Mouse (Mus musculus): ENCODE measurements around the gene Arl6ip4.

The Arl6ip4 gene

DNA sequence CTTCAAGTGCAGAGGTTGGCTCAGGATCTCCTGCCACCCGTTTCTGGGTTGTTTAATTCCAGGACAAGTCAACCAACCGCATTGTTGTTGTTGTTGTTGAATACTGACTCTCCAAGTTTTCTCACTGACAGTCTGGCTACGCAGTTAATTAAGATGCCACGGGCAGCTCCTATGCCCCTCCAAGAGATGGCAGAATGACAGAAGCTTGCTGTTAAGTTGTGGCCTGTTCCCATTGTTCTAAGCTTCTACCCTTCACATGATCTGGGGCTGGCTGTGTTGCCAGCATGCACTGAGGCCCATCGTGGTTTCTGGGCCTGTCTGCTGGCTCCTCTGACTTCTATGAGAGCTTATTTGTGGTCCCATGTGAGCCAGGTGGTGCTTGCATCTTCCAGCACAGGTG lies 18.4 kb downstream of the Arl6ip4 start:
- in situ Hi-C loops (cut with MboI; ENCODE audit: unreplicated experiment in 2 of 2), result no loop called here

DNA sequence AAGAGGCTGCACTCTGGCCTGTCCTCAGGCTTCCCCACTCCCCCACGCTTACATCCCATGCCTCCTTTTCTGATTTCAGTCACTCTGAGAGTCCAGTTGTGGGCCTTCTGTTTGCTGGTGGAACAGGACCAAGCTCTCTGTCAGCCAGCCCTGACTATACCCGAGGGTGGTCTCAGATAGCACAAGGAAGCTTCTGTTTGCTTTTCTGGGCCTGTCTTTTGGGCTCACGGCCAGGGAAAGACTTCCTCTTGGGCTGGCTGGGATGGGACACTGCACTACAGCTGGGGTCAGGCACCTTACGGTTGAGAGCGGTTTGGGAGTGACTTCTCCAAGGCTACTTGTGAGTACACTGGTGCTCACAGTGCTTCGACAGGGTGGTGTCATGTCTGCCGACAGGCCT lies 22.2 kb downstream of the Arl6ip4 start:
- in situ Hi-C loops (cut with MboI; ENCODE audit: unreplicated experiment in 2 of 2), result no loop called here

DNA sequence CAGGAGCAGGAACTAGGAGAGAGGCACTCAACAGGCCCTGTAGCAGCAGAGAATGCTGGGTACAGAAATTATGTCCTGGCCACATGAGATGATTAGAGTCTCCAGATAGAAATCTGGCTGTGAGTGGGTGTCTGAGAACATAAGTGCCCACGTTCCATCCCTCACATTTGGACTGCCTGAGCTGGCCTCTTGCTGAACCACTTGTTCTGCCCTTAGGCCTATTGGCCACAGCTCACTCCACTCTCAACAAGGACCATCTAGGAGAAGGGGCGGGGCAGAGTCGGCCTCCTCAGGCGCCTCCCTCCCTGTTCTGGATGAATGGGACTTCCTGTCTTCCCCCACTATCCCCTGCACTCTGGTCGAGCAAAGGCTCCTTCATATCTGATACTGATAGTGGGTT lies 33.1 kb downstream of the Arl6ip4 start:
- in situ Hi-C loops (cut with MboI; ENCODE audit: unreplicated experiment in 2 of 2), result no loop called here

DNA sequence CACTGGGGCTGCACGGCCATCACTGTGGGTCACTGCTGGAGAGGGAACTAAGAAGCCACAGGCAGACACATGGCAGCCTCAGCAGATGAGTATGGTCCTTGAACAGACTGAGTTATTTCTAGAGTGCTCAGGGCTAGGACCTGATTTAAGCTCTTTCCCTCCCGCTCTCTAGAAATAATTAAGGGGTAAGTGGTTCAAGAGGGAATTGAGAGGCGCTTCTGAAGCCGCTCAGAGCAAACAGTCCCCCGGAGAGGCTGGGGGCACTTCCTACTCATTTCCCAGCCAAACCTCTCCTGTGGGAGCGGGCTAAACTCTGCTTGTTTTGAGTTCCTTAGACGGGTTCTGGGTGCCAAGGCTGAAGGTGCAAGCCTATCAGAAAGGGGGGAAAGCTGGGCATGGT lies 35.0 kb downstream of the Arl6ip4 start:
- in situ Hi-C loops (cut with MboI; ENCODE audit: unreplicated experiment in 2 of 2), result no loop called here

DNA sequence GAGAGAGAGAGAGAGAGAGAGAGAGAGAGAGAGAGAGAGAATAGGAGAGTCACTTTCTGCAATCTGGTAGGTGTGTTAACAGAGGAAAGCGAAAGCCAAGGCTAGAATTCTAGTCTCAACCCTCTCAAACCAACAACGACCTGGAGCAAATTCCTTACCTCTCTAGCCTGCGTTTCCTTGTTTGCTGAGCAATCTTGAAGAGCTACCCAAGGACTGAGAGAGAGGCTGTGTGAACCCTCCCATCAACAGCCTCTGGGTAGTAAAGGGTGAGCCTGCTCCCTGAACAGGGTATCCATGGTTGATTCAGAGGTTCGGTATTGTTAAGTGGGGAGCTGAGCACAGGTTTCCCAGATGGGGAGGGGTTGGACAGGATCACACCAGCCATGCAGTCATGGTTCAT lies 36.8 kb downstream of the Arl6ip4 start:
- in situ Hi-C loops (cut with MboI; ENCODE audit: unreplicated experiment in 2 of 2), result no loop called here

DNA sequence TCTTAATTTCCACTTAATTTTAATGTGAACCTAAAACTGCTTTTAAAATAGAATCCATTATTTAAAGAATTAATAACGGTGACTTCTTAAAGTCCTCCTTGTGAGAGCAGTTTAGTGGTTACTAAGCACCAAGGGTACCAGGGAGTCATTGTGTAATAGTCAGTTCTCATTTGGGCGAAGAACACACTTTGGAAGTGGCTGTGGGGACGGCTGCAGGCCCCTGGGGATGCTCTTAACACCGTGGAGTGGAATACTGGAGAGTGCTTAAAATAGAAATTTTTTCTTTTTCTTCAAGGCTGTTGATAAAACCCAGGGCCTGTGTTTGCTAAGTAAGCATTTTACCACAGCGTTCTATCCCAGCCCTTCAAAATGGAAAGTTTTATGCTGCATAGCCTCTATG lies 40.1 kb downstream of the Arl6ip4 start:
- in situ Hi-C loops (cut with MboI; ENCODE audit: unreplicated experiment in 2 of 2), result no loop called here

DNA sequence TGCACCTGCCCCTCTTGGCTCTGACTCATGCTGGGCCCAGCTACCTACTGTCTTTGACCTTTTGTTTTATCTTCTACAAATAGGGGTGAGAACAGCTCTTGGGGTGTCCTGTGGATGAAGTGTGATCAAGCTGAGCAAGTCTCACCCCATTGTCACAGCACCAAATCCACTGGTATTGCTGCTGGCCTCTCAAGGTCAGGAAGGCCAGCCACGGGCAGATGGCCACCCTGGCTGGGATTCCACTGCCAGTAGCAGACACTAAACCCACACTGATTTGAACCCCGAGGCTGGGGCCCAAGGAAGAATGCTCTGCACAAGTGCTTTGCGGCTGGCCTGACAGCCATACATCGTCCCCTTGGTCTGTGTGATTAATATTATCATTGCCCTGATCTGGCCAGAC lies 42.4 kb downstream of the Arl6ip4 start:
- in situ Hi-C loops (cut with MboI; ENCODE audit: unreplicated experiment in 2 of 2), result no loop called here

DNA sequence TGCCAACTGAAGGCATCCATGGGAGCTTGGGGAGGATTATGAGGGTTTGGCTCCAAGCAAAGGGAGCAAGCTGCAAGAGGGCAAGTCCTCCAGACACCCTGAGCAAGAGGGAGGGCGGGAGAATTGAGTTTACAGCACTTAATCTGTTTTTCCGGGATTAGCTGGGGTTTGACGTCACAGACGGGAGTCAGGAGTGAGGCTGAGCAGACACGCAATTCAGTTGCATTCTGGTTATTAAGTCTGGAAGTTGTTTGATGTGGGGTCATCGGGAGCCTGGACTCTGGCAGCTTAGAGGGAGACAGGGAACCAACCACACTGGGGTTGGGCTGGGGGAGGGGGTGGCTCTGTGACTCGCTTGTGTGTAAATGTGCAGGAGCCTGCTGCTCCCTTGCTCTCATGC lies 43.6 kb downstream of the Arl6ip4 start:
- in situ Hi-C loops (cut with MboI; ENCODE audit: unreplicated experiment in 2 of 2), result no loop called here

DNA sequence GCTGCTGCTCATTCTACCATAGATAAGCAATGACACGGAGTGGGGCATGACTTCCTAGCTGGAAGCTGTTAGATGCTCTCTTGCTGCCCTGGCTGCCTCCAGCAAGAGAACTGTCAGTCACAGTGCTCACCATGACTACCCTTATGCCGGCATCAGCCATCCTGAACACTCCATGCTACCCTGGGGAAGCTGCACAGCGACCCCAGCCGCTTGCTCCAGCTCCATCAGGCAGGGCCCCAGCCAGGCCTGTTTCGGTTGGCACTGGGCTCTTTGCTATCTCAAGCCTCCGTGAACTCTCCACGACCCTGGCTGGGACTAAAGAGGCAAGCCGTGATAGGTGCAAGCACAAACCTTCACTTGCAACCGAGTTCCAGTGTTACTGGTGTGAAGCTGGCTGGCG lies 45.9 kb downstream of the Arl6ip4 start:
- in situ Hi-C loops (cut with MboI; ENCODE audit: unreplicated experiment in 2 of 2), result loop anchor here in 1 of 2 experiments (5.0 kb wide), 2 partner anchors 95 to 135 kb away; no protein-coding TSS in a partner anchor

DNA sequence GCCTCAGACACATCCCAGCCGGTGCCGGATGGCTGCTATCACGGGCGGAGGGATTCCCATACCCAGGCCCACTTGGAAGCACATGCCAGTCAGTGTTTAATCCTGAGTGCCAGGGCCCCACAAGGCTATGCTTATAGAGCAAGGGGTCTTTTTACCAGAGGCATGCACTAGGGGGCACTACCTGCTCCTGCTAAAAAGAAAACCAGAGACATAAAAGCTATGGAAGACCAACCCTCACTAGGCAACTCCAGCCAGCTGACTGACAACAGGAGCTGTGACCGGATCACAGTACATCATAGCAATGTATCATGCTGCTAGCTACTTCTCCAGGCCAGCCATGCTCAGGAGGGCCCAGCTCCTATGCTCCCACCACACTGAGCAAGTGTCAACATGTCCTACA lies 46.7 kb downstream of the Arl6ip4 start:
- in situ Hi-C loops (cut with MboI; ENCODE audit: unreplicated experiment in 2 of 2), result loop anchor here in 1 of 2 experiments (5.0 kb wide), 2 partner anchors 95 to 135 kb away; no protein-coding TSS in a partner anchor

DNA sequence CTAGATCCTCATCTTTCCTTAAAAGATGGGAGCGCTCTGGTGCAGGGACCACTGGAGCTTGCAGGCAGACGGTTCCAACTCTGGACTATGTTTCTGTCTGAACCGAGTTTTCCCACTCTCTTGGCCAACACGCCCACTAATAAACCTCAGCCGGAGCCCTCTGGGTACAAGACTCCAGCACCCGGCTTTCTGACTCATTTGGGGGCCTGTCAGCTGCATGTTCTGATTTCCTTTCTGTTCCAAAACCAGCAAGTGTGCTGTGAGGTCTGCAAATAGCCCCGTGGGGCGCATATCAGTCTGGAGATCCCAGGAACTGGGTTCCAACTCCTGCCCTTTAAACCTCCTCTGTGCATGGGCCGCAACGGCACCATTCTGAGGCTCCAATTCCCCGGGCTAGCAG lies 47.6 kb downstream of the Arl6ip4 start:
- in situ Hi-C loops (cut with MboI; ENCODE audit: unreplicated experiment in 2 of 2), result loop anchor here in 1 of 2 experiments (5.0 kb wide), 2 partner anchors 94 to 134 kb away; no protein-coding TSS in a partner anchor

DNA sequence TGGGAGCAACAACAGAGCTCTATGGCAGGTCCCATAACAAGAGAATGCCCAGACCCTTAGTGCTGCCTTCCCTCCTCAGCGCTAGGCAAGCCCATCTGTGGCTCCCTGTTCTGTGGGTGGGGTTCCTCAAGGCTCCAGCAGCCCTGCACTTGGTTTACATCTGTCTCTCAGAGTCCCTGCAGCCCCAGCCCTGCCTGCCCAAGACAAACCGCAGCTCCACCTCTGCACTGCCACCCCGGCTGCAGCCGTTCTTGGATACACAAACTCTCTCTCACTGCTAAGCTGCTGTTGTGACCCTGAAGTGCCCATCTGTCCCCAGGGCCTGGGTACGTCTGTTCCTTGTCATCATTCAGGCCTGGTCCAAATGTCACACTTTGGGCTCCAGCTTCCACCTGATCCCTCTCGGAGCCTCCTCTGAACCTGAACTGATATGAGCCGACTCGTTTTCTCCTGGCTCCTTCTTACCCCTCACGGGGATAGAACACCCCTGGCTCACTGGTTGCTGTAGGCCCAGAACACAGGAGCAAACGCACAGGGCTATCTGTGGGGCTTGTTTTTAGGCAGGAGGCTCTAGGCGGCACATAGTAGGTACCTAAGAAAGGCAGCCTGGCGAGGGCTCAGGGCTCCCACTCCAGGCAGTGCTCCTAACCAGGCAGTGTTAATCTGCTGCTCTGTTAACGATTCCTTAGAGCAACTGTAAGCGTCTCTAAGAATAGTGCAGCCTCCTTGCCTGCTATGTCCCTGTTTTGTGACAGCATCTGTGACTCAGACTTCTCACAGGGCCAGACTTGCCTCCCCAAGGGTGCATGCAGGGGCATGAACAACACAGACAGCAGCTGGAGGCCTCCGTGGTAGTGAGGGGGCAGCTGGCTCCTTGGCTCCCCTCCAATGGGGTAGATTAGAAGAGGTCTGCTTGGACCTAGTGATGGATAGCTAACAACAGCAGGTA lies 50.0 kb downstream of the Arl6ip4 start:
- in situ Hi-C loops (cut with MboI; ENCODE audit: unreplicated experiment in 2 of 2), result loop anchor here (5.0 kb wide), 3 partner anchors 91 to 131 kb away; no protein-coding TSS in a partner anchor

DNA sequence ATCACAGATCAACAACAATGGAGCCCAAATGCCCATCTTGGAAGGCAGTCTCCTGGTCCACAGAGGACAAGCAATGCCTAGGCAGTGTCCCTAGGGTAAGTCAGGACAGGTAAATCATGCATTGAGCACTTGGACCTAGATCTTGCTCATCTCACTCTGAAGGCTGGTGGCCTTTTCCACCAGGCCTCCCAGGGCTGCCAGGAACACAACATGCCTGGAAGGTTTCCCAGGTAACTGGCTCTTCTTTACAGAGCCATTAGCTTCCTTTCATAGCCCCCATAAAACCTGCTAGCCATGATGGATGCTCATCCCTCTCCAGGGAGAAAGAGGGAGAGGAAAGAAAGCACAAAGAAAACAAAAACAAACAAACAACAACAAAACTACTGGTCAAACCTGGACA lies 50.9 kb downstream of the Arl6ip4 start:
- in situ Hi-C loops (cut with MboI; ENCODE audit: unreplicated experiment in 2 of 2), result loop anchor here (5.0 kb wide), 3 partner anchors 91 to 131 kb away; no protein-coding TSS in a partner anchor

DNA sequence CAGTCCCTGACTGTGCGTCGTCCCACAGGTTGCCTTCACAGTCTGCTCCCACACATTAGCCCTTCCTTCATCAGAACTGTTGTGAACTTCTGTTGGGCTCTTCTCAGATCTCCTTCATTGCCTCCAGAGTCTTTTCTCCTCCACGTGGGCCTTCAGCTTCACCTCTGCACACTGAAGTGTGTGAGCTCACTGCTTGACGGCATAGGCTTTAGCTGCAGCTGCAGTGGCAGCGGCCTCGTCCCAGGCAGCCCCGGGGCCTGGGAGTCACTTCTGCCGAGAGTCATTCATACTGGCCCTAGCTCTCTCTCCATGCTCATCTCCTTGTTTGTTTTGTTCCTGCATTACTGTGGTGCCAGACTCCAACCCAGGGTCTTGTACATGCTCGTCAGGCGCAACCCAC lies 51.7 kb downstream of the Arl6ip4 start:
- in situ Hi-C loops (cut with MboI; ENCODE audit: unreplicated experiment in 2 of 2), result loop anchor here (5.0 kb wide), 3 partner anchors 90 to 130 kb away; no protein-coding TSS in a partner anchor

Data from v-Abl transformed pro-B cells (cell line).